Mouse (Mus musculus) stomach, postnatal 0 days (tissue): ENCODE measurements around the gene Arhgef10l. TPM values are rescaled to one million over a fixed set of nuclear protein-coding genes. Genes with fewer than 3 reads are reported as not detected.

Source experiments
- ATAC-seq: fragments of 200-750 bp; cut with Nextera tagmentation; 2 replicates; pipeline ENCODE4 v1.8.0; 2017; ENCODE audit not compliant: low FRiP score, low TSS enrichment
- DNase-seq: peaks from one replicate; pipeline ENCODE4 v3.0.0-alpha.2; 2016; ENCODE audit warnings: low spot score
- H3K27ac ChIP-seq: fragments of 300-500 bp; sonication (generic); replicated peaks from 2 replicates; pipeline ENCODE4 v1.5.1; 2014; ENCODE audit warnings: mild to moderate bottlenecking, control low read depth
- H3K27me3 ChIP-seq: fragments of 300-500 bp; sonication (generic); 2 replicates; pipeline ENCODE4 v1.6.1; 2014; ENCODE audit warnings: low read length; ENCODE audit not compliant: control insufficient read depth, insufficient read depth
- H3K36me3 ChIP-seq: fragments of 300-500 bp; sonication (generic); 2 replicates; pipeline ENCODE4 v1.6.1; 2014; ENCODE audit warnings: low read length, mixed read lengths; ENCODE audit not compliant: control insufficient read depth, insufficient read depth
- H3K4me1 ChIP-seq: fragments of 300-500 bp; sonication (generic); replicated peaks from 2 replicates; pipeline ENCODE4 v1.6.1; 2014; ENCODE audit warnings: antibody characterized with exemption; ENCODE audit not compliant: control insufficient read depth, insufficient read depth
- H3K4me2 ChIP-seq: fragments of 300-500 bp; sonication (generic); replicated peaks from 2 replicates; pipeline ENCODE4 v1.6.1; 2014; ENCODE audit warnings: low read depth, mild to moderate bottlenecking, control low read depth, moderate library complexity
- H3K4me3 ChIP-seq: fragments of 300-500 bp; sonication (generic); 2 replicates; pipeline ENCODE4 v1.5.1; 2014; ENCODE audit warnings: low read depth, low read length, control low read depth
- H3K9ac ChIP-seq: fragments of 300-500 bp; sonication (generic); 2 replicates; pipeline ENCODE4 v1.6.1; 2014; ENCODE audit warnings: mild to moderate bottlenecking, low read length, control low read depth, mixed read lengths
- H3K9me3 ChIP-seq: fragments of 300-500 bp; sonication (generic); 2 replicates; pipeline ENCODE4 v1.6.1; 2016; ENCODE audit warnings: low read length; ENCODE audit not compliant: control insufficient read depth
- CTCF ChIP-seq: IDR thresholded peaks from 2 replicates; pipeline ENCODE4 v1.5.1; 2016; ENCODE audit warnings: antibody characterized with exemption, low read depth, mild to moderate bottlenecking, moderate library complexity
- EP300 ChIP-seq: optimal IDR thresholded peaks from 2 replicates; pipeline ENCODE3; 2016; ENCODE audit warnings: antibody characterized with exemption
- WGBS: fragments of 180-500 bp; shearing (Covaris S2); extraction: QIAGEN DNeasy Blood & Tissue Kit; methylation state at CpG from one replicate; pipeline ENCODE4 v1.1.7; 2014; 5-methylcytosine and 5-hydroxymethylcytosine counted together
- polyA plus RNA-seq: library from polyadenylated mRNA; unstranded; fragments of >200 nt; fragmentation: Nextera tagmentation; extraction: Ambion mirVana; gene quantifications from 2 replicates; pipeline ENCODE4 v1.2.1, GENCODE M21; 2015

The Arhgef10l gene
- polyA plus RNA-seq, 1 experiment from 2014 or later: 11.3 TPM

DNA sequence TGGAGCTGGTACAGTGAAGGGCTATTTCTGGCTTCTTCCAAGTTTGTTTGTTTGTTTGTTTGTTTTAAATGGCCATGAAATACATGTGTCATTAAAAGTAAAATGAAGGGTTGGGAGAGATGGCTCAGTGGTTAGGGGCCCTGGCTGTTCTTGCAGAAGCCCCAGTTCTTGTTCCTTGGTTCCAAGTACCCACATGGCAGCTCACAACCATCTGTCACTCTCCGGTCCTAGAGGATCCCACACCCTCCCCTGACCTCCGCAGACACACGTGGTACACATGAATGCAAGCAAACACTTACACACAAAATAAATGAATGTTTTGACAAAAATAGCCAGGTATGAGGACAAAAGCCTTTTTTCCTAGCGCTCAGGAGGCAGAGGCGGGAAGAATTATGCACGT, 21.5 kb downstream of the Arhgef10l start:
- no peak overlapping the region for H3K27ac ChIP-seq
- ATAC-seq (no peak), DNase-seq (no peak)
- no peak overlapping the region for H3K4me3 ChIP-seq
- H3K27me3 ChIP-seq: no peaks in the 10 kb centered on the region
- no peaks in the 10 kb centered on the region; the same call in 1 of the 2 replicates for H3K4me1 ChIP-seq
- no peaks in the 10 kb centered on the region for H3K36me3 ChIP-seq
- WGBS: 74% methylated on average over 6 of the region's 6 CpGs
- H3K4me2 ChIP-seq: no peak overlapping the region
- TF ChIP-seq CTCF (no peak), EP300 (no peak)
- no peak overlapping the region for H3K9ac ChIP-seq
- H3K9me3 ChIP-seq: no peaks in the 10 kb centered on the region

DNA sequence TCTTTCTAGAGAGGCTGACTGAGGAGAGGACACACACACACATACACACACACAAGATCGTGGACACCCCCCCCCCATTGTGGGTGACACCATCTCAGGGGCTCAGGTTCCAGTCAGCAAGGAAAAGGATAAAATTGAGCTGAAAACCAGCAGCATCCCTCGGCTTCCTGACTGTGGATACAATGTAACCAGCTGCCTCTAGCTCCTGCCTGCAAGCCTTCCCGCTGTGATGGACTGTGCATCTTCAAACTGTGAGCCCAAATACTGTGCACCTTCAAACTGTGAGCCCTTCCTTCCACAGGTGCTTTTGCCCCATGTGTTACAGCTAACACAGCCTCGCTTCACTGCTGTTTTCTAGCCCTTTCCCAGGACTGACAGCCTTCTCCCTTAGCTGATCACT, 23.4 kb downstream of the Arhgef10l start:
- H3K4me3 ChIP-seq: no peak overlapping the region
- TF ChIP-seq CTCF: no peak
- TF ChIP-seq EP300: no peak
- ATAC-seq: no peak
- H3K9me3 ChIP-seq: no peaks in the 10 kb centered on the region
- WGBS: 94% methylated on average over 4 of the region's 4 CpGs
- DNase-seq: no peak
- H3K9ac ChIP-seq: no peak overlapping the region
- H3K27ac ChIP-seq: no peak overlapping the region
- H3K4me1 ChIP-seq: no peaks in the 10 kb centered on the region
- H3K36me3 ChIP-seq: no peaks in the 10 kb centered on the region
- no peaks in the 10 kb centered on the region for H3K27me3 ChIP-seq
- no peak overlapping the region for H3K4me2 ChIP-seq

DNA sequence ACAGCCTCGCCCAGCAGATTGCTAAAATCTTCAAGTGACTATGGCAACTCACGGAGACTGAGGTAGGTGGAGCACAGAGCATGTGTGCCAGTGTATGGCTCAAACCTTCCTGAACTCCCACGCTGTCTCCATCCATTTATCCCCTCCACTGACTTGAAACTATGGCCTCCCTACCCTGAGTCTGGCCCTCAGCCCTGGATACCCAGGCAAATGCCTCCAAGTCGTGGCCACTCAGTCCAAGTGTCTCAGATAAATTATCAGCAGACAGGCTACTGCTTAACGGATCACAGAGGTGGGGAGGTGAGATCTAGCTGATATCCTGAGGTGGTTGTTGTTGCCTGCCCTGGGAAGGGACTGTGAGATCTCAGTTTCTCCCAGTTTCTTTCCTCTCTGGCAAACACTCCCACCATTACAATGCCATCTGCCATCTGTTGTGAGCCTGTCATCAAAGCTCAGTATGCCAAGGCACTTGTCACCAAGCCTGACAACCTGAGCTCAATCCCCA, 24.3 kb downstream of the Arhgef10l start:
- Histone ChIP-seq H3K4me1 (no peaks in the 10 kb centered on the region), H3K27ac (no peak overlapping the region), H3K27me3 (no peaks in the 10 kb centered on the region), H3K9ac (no peak overlapping the region), H3K9me3 (no peaks in the 10 kb centered on the region), H3K36me3 (no peaks in the 10 kb centered on the region), H3K4me2 (no peak overlapping the region), H3K4me3 (no peak overlapping the region)
- TF ChIP-seq CTCF: no peak
- no peak for TF ChIP-seq EP300
- ATAC-seq (no peak), DNase-seq (no peak)
- WGBS: 46% methylated on average over 5 of the region's 5 CpGs

DNA sequence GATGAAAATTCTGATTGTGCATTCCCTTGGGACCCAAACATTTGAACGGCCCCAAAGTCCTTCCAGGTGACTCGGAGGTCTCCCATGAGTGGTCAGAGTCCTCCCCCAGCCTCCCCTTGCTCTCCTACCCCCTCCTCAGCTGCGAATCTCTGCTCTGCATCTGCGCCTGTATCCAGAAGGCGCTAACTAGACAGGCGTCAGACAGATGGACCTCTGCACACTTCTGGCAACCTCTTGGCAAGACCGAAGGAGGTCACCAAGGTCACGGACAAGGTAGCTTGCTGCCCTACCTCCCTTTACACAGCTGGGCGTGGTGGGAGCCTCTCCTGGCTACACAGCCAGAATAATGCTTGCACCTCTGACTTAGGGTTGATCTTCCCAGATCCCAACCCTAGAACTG, 25.1 kb downstream of the Arhgef10l start:
- TF ChIP-seq CTCF: no peak
- no peak for TF ChIP-seq EP300
- WGBS: 84% methylated on average over 9 of the region's 9 CpGs
- Histone ChIP-seq H3K4me3 (no peak overlapping the region), H3K27ac (no peak overlapping the region), H3K27me3 (no peaks in the 10 kb centered on the region), H3K4me1 (no peaks in the 10 kb centered on the region), H3K9ac (no peak overlapping the region), H3K36me3 (no peaks in the 10 kb centered on the region), H3K9me3 (no peaks in the 10 kb centered on the region), H3K4me2 (no peak overlapping the region)
- no peak for DNase-seq
- no peak for ATAC-seq

DNA sequence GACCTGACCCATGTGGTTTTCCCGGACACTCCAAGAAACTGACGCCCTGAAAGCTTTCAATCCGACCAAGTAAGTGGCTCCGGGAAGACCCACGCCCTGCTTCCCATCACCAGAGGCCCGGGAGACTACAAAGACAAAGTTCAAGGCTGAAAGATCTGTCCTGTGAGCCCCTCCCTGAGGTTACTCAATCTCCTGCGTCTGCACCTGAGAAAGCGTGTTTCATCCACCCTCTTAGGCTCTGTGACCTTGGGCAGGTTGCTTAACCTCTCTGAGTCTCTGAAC, 25.6 kb downstream of the Arhgef10l start:
- no peak for ATAC-seq

DNA sequence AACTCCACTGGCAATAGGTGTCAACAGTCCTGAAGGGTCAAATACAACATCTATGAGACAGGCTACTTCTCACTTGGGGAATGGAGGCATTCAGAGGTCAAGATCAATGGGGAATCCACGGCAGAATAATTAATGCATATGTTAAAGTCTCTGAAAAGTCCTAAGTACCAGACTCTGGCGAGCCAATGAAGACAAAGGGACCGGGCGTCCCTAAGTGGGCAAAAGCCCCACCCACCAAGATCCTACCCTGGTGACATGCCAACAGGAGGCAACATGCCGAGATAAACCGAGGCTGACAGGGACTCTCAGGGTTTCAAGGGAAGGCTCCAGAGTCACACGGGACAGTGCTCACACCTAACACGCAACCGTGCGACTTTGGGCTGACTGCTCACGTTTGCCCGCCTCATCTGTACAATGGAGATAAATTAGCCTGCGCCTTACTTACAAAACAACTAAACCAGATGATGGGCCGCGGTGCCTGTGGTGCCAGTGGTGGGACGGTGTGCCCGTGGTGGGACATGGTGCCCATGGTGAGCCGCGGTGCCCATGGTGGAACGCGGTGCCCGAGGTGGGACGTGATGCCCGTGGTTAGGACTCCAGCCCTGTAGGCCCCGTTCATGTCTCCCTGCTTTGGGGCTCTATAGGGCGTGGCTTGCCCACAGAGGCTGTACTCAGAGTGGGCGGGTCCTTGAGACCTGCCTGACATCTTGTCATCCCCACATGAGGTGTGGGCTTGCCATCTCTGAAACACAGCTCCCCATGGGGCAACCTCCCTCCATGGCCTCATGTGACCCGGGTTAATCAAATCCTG, 26.2 kb downstream of the Arhgef10l start:
- no peak for TF ChIP-seq EP300
- TF ChIP-seq CTCF: no peak
- H3K4me2 ChIP-seq: no peak overlapping the region
- no peak overlapping the region for H3K4me3 ChIP-seq
- H3K9me3 ChIP-seq: no peaks in the 10 kb centered on the region
- ATAC-seq: no peak
- H3K9ac ChIP-seq: no peak overlapping the region
- no peak for DNase-seq
- H3K27ac ChIP-seq: no peak overlapping the region
- WGBS: 87% methylated on average over 28 of the region's 28 CpGs
- no peaks in the 10 kb centered on the region for H3K27me3 ChIP-seq
- no peaks in the 10 kb centered on the region for H3K4me1 ChIP-seq
- no peaks in the 10 kb centered on the region for H3K36me3 ChIP-seq

More for the DNA sequence above, 25.6 kb downstream of the Arhgef10l start:
- H3K4me2 ChIP-seq: no peak overlapping the region
- H3K9me3 ChIP-seq: no peaks in the 10 kb centered on the region
- no peaks in the 10 kb centered on the region for H3K36me3 ChIP-seq
- H3K4me3 ChIP-seq: no peak overlapping the region
- no peaks in the 10 kb centered on the region for H3K4me1 ChIP-seq
- TF ChIP-seq EP300 (no peak), CTCF (no peak)
- H3K9ac ChIP-seq: no peak overlapping the region
- no peak for DNase-seq
- no peak overlapping the region for H3K27ac ChIP-seq
- H3K27me3 ChIP-seq: no peaks in the 10 kb centered on the region
- 73% methylated on average over 8 of the region's 8 CpGs for WGBS
